Mouse (Mus musculus) heart, embryonic 12.5 days (tissue): ENCODE data around the gene Vpreb3. TPM values are rescaled to one million over a fixed set of nuclear protein-coding genes. Genes with fewer than 3 reads are reported as not detected.

ENCODE experiments used
- ATAC-seq: fragments of 200-750 bp; cut with Nextera tagmentation; 2 replicates; pipeline ENCODE4 v1.8.0; 2017; ENCODE audit warnings: moderate TSS enrichment, moderate library complexity; ENCODE audit not compliant: insufficient number of reproducible peaks, low FRiP score
- H3K27ac ChIP-seq: fragments of 300-500 bp; sonication (generic); 2 replicates; pipeline ENCODE4 v1.5.1; 2016; ENCODE audit warnings: mild to moderate bottlenecking, moderate library complexity; ENCODE audit not compliant: poor library complexity, severe bottlenecking
- H3K27me3 ChIP-seq: fragments of 300-500 bp; sonication (generic); replicated peaks from 2 replicates; pipeline ENCODE4 v1.6.1; 2016; ENCODE audit warnings: mild to moderate bottlenecking, moderate library complexity
- H3K36me3 ChIP-seq: fragments of 300-500 bp; sonication (generic); 2 replicates; pipeline ENCODE4 v1.6.1; 2016; ENCODE audit warnings: mild to moderate bottlenecking, moderate library complexity
- H3K4me1 ChIP-seq: fragments of 300-500 bp; sonication (generic); replicated peaks from 2 replicates; pipeline ENCODE4 v1.6.1; 2016; ENCODE audit warnings: mild to moderate bottlenecking
- H3K4me2 ChIP-seq: fragments of 300-500 bp; sonication (generic); 2 replicates; pipeline ENCODE4 v1.6.1; 2016; ENCODE audit warnings: mild to moderate bottlenecking, moderate library complexity
- H3K4me3 ChIP-seq: fragments of 300-500 bp; sonication (generic); 2 replicates; pipeline ENCODE4 v1.5.1; 2016; ENCODE audit warnings: mild to moderate bottlenecking
- H3K9ac ChIP-seq: fragments of 300-500 bp; sonication (generic); 2 replicates; pipeline ENCODE4 v1.6.1; 2016; ENCODE audit warnings: mild to moderate bottlenecking, moderate library complexity
- H3K9me3 ChIP-seq: fragments of 300-500 bp; sonication (generic); replicated peaks from 2 replicates; pipeline ENCODE4 v1.6.1; 2016; ENCODE audit warnings: mild to moderate bottlenecking, moderate library complexity
- WGBS: fragments of 180-500 bp; shearing (Covaris S2); methylation state at CpG from one replicate; pipeline ENCODE4 v1.1.7; 2016; 5-methylcytosine and 5-hydroxymethylcytosine counted together
- polyA plus RNA-seq: library from polyadenylated mRNA; unstranded; fragments of >200 nt; fragmentation: Nextera tagmentation; extraction: Ambion mirVana; gene quantifications from 2 replicates; pipeline ENCODE4 v1.2.1, GENCODE M21; 2016

The Vpreb3 gene
- polyA plus RNA-seq, 1 experiment from 2014 or later = 0.24 TPM

DNA sequence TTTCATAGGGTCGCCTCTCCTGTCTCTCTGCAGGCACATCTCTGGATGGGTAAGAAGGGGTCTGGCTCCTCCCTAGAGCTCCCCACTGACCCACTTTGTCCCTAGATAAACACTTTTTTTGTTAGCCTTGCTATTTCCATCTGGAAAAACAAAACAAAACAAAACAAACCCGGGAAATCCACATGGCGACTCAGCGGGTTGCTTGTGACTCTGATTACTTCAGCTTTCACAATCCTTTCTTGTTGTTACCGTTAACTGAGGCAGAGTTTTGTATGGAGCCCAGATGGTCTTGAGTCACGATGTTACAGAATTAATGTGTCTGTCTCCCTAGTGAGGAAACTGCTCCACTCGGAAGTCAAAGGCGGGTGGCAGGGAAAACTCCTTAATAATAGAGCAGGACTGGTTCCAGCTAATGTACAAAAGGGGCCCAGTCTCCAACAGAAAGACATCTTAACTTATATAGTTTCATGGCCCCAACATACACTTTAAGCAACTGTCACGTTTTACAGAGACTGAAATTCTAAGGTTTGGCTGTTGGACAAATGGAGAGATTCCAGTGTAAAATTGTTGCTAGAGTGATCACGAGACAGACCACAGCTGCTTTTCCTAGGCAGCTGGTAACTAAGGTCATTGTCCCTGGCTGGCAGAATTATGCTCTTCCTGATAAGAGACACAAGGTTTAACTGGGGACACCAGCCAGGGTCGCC is 1.4 kb downstream of the Vpreb3 start:
- no peak for ATAC-seq
- no peaks in the 10 kb centered on the region for H3K36me3 ChIP-seq
- no peak overlapping the region for H3K4me3 ChIP-seq
- 32% methylated on average over 11 of the region's 11 CpGs for WGBS
- peaks cover 18% of the 10 kb centered on the region for H3K27me3 ChIP-seq
- no peak overlapping the region for H3K9ac ChIP-seq
- H3K4me1 ChIP-seq = peaks cover 20% of the 10 kb centered on the region
- no peak overlapping the region for H3K4me2 ChIP-seq
- no peak overlapping the region for H3K27ac ChIP-seq
- no peaks in the 10 kb centered on the region for H3K9me3 ChIP-seq

DNA sequence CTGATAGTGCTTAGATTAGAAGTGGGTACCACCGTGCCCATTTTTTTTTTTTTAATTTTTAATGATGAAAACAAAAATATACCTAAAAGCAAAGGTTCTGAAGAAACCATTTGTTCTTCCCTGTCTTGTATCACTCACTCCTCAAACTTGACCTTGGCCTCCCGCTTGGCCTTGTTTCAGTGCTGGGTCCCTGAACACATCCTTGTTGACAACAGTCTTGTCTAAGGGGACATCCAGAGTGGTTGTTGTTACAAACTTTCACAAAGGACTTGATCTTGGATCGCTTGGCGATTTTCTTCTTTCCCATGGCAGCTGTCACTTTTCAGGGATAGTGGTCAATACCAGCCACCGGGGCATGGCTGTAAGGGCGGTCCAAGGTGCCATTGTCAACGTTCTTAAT is 2.4 kb downstream of the Vpreb3 start:
- WGBS = 86% methylated on average over 7 of the region's 7 CpGs
- no peak overlapping the region for H3K4me2 ChIP-seq
- no peak for ATAC-seq
- peaks cover 27% of the 10 kb centered on the region for H3K27me3 ChIP-seq
- no peak overlapping the region for H3K4me3 ChIP-seq
- no peaks in the 10 kb centered on the region for H3K36me3 ChIP-seq
- no peak overlapping the region for H3K9ac ChIP-seq
- no peak overlapping the region for H3K27ac ChIP-seq
- H3K4me1 ChIP-seq = peaks cover 12% of the 10 kb centered on the region
- no peaks in the 10 kb centered on the region for H3K9me3 ChIP-seq

DNA sequence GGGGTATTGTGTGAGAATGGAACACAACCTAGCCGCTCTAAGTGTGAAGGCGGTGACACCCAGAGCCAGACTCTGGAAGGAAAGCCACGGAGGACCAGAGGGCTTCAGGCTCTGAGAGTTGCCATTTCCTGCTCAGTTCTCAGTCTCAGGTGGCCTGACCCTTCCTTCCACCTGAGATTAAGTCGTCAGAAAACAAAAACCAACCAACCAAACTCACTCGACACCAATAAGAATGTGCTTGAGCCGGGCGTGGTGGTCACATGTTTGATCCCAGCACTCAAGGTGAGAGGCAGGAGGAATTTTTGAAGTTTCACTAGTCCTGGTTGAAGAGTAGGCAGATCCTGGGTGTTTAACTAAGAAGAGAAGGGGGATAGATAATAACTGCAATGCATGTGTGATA is 3.0 kb downstream of the Vpreb3 start:
- Histone ChIP-seq H3K4me1 (peaks cover 10% of the 10 kb centered on the region), H3K4me3 (no peak overlapping the region), H3K9me3 (no peaks in the 10 kb centered on the region), H3K36me3 (no peaks in the 10 kb centered on the region), H3K27me3 (peaks cover 27% of the 10 kb centered on the region), H3K27ac (no peak overlapping the region), H3K9ac (no peak overlapping the region), H3K4me2 (no peak overlapping the region)
- 76% methylated on average over 7 of the region's 7 CpGs for WGBS
- no peak for ATAC-seq

DNA sequence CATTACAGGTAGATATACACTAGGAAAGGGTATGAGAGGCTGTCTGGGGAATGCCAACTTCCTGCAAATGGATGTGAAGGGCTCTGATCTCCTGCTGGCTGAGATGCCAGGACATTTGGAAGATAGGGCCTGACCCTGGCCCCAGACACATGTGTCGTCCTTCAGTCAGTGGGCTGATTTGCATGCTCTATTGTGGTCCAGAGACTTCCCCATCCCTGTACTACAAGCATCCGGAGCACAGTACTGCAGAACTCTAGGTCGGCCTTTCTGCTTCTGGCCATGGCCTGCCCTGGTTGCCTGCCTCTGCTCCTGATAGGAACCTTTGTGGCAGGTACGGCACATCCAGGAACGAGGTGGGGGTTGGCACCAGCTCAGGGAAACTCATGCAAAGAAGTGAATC is 5.2 kb downstream of the Vpreb3 start:
- no peak overlapping the region for H3K4me3 ChIP-seq
- no peak overlapping the region for H3K9ac ChIP-seq
- no peaks in the 10 kb centered on the region for H3K9me3 ChIP-seq
- H3K4me1 ChIP-seq = peaks cover 14% of the 10 kb centered on the region; the same call in 1 of the 2 replicates
- no peak overlapping the region for H3K4me2 ChIP-seq
- H3K27ac ChIP-seq = no peak overlapping the region
- no peak for ATAC-seq
- H3K27me3 ChIP-seq = peaks cover 34% of the 10 kb centered on the region
- H3K36me3 ChIP-seq = no peaks in the 10 kb centered on the region
- WGBS = 68% methylated on average over 5 of the region's 5 CpGs

DNA sequence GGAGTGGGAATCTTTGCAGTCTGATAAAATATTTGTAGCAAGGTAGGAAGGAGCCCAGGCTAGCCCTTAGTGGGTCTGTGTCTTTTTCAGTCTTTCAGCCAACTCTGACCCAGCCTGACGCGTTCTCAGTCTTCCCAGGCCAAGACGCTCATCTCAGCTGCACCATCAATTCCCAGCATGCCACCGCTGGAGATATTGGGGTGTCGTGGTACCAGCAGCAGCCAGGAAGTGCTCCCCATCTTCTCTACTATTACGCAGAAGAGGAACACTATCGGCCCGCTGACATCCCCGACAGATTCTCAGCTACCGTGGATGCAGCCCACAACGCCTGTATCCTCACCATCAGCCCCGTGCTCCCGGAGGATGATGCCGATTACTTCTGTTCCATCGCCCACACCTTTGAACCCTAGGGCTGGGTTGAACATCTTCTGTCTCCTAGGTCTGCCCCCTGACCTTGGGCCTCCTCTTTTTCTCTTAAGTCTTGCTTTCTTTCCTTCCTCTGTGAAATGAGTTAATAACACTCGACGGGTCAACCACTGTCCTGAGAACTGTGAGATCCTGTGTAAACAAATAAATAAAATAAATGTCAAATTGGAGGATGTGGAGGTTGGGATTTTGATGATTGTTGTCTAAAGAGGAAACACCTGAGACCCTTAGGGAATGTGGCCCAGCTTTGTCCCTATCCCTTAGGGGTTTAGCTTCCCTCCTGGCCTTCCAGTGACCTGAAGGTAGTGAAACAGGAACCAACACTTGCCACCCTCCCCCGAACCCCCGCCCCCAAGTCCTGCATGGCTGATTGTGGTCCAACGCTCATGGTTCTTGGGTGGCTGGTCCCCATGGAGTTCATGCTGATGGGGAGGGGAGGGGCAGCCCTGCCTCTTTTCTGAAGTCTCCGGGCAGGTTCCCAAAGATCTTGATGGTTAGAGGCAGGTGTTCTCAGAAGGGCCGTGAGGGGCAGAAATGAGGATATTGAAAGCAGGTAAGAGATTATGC is 6.5 kb downstream of the Vpreb3 start:
- 77% methylated on average over 22 of the region's 22 CpGs for WGBS
- no peak overlapping the region for H3K4me2 ChIP-seq
- no peaks in the 10 kb centered on the region for H3K36me3 ChIP-seq
- no peaks in the 10 kb centered on the region for H3K9me3 ChIP-seq
- peaks cover 10% of the 10 kb centered on the region for H3K4me1 ChIP-seq
- no peak overlapping the region for H3K27ac ChIP-seq
- peaks cover 36% of the 10 kb centered on the region for H3K27me3 ChIP-seq
- H3K4me3 ChIP-seq = no peak overlapping the region
- no peak overlapping the region for H3K9ac ChIP-seq
- ATAC-seq = no peak

DNA sequence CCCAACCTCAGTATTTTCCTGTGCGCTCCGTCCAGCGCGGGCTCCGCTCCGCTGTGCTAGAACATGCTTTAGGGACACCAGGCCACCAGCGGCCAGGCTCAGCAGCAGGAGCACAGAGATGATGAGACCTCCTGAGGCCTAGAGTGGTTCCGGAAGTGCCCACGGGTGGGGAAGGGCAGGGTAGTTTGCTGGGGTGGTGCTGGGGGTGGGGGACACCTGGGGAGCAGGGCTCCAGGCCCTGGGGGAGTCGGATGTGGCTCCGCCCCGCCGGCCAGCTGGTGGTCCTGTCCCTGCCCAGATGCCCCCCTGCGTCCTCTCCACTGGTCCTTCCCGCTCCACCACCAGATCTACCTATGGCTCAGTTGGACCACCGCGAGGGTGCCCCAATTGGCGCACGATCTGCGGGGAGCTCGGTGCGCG is 7.9 kb downstream of the Vpreb3 start:
- peak; percentile 33; the same call in 1 of the 2 replicates for ATAC-seq
- Histone ChIP-seq H3K4me1 (peaks cover 10% of the 10 kb centered on the region), H3K27ac (no peak overlapping the region), H3K4me3 (peak overlapping the region; percentile 49), H3K9ac (peak overlapping the region; percentile 68), H3K4me2 (peak overlapping the region; percentile 81), H3K36me3 (no peaks in the 10 kb centered on the region), H3K27me3 (peaks cover 36% of the 10 kb centered on the region), H3K9me3 (no peaks in the 10 kb centered on the region)
- 3% methylated on average over 23 of the region's 23 CpGs for WGBS

DNA sequence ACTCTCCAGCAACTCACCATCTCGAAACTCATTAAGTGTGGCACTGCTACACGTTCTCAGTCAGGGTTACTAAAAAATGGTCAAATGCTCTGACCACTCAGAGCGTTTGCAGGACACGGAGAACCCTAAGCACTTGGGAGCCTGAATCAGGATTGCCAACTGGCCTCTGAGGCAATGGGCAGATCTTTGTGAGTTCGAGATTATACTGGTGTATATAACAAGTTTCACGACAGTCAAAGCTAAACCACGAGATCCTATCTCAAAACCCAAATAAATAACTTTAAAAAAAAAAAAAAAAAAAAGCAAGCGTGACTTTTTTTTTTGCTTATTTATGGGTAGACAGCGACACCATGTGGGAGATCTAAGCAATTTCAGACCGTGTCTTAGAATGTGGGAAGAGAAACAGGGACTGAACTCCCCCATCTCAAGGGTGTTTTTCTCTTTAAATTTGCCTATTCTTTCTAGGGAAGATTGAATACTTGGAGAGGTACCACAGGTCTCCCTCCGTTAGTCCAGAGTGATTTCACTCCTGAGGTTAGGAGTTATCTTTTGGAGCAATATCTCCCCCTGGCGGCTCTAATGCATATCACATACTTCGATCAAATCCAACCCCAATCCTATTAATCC is 8.7 kb downstream of the Vpreb3 start:
- peaks cover 36% of the 10 kb centered on the region for H3K27me3 ChIP-seq
- no peak overlapping the region for H3K27ac ChIP-seq
- peak overlapping the region; percentile 81 for H3K4me2 ChIP-seq
- no peaks in the 10 kb centered on the region for H3K36me3 ChIP-seq
- ATAC-seq = no peak
- peak overlapping the region; percentile 68 for H3K9ac ChIP-seq
- peak overlapping the region; percentile 49 for H3K4me3 ChIP-seq
- no peaks in the 10 kb centered on the region for H3K9me3 ChIP-seq
- WGBS = 4% methylated on average over 13 of the region's 13 CpGs
- H3K4me1 ChIP-seq = peaks cover 10% of the 10 kb centered on the region

DNA sequence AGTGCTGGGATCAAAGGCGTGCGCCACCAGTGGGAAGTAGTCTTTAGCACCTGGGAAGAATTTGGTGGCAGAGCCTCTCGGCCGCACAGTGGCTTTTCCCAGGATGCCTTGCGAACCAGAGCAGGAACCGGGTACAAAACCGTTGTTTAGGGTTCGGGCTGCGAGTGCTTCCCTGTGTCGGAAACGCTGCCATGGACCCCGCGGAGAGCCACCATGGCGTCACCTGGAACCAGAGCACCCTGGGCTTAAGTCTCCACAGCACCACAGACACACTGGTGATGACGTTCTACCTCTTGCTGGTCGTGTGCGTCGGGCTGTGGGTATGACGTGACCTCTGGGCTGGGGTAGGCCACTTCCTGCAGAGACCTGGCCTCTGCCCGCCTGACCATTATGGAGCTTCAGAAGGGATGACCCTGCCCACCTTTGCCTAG is 11.5 kb downstream of the Vpreb3 start, which contains the start of gene Gm5134:
Gene Gm5134, plus strand, starts transcription at position 134 of the 431 bp plus-strand sequence.
- H3K9ac ChIP-seq = peak within 1 kb of the TSS; percentile 17; the same call in 1 of the 2 replicates
- no peaks in the 10 kb centered on the region for H3K9me3 ChIP-seq
- peak within 1 kb of the TSS; percentile 25 for H3K4me3 ChIP-seq
- peaks cover 17% of the 10 kb centered on the region for H3K27me3 ChIP-seq
- H3K36me3 ChIP-seq = no peaks in the 10 kb centered on the region
- ATAC-seq = no peak
- 22% methylated on average over 20 of the region's 20 CpGs for WGBS
- H3K4me2 ChIP-seq = peak within 1 kb of the TSS; percentile 62
- H3K4me1 ChIP-seq = peaks cover 10% of the 10 kb centered on the region
- H3K27ac ChIP-seq = no peak within 1 kb of the TSS

DNA sequence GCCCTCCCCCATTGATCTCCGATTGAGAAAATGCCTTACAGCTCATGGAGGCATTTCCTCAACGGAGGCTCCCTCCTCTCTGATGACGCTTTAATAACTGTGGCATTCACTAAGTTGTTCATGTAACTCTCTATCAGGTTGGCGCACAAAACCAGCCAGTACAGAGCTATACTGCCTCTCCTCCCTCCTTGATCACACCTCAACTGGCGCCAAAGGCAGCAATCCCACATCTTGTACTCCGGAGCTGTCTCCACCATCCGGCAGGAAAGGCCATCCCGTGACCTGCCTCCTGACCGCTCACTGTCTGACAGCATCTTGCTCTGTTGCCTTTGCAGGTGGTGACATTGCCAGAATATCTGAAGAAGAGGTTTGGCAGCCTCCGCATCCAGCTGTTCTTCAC is 31.0 kb downstream of the Vpreb3 start:
- Histone ChIP-seq H3K36me3 (no peaks in the 10 kb centered on the region), H3K9ac (no peak overlapping the region), H3K9me3 (peaks cover 8% of the 10 kb centered on the region), H3K27me3 (no peaks in the 10 kb centered on the region), H3K4me2 (no peak overlapping the region), H3K27ac (no peak overlapping the region), H3K4me1 (no peaks in the 10 kb centered on the region), H3K4me3 (no peak overlapping the region)
- no peak for ATAC-seq
- WGBS = 85% methylated on average over 10 of the region's 10 CpGs

DNA sequence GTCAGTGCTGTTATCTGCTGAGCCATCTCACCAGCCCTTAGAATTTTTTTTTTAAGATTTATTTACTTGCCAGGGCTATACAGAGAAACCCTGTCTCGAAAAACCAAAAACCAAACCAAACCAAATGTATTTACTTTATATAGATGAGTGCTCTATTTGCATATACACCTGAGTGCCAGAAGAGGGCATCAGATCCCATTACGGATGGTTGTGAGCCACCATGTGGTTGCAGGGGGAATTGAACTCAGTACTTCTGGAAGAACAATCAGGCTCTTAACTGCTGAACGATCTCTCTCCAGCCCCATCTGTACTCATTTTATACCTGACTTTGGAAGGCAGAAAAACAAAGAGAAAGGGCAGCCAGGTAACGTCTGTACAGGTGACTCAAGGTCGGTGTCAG is 32.4 kb downstream of the Vpreb3 start:
- peaks cover 8% of the 10 kb centered on the region for H3K9me3 ChIP-seq
- H3K36me3 ChIP-seq = no peaks in the 10 kb centered on the region
- no peak overlapping the region for H3K9ac ChIP-seq
- no peaks in the 10 kb centered on the region for H3K4me1 ChIP-seq
- H3K4me2 ChIP-seq = no peak overlapping the region
- H3K27ac ChIP-seq = no peak overlapping the region
- H3K4me3 ChIP-seq = no peak overlapping the region
- no peaks in the 10 kb centered on the region for H3K27me3 ChIP-seq
- WGBS = 73% methylated on average over 5 of the region's 5 CpGs
- no peak for ATAC-seq
